Mouse (Mus musculus) urinary bladder, postnatal 14 days (tissue): Measurements from ENCODE around the gene Zfp638.
"Not testable (repeated sequence)": the region's sequence is repeated elsewhere in the genome, so short reads cannot be mapped to it uniquely, and the experiment has no call there.

Experiments
- DNase-seq: peaks from one replicate; pipeline ENCODE4 v3.0.0; 2021; ENCODE audit warnings: low spot score

The Zfp638 gene

GRCm38 (mm10) chr6:83866954-83867597, at the start of gene Zfp638:
Zfp638 (plus strand) TSS chr6:83867109.
- peak; percentile 94 for DNase-seq

GRCm38 (mm10) chr6:83818996-83819395, 47.9 kb upstream of the Zfp638 start:
- DNase-seq: peak; percentile 55

- no peak for DNase-seq
These were observed 46.0 kb upstream of the Zfp638 start for GRCm38 (mm10) chr6:83820727-83821515.

- no peak for DNase-seq
These were observed 45.1 kb upstream of the Zfp638 start for GRCm38 (mm10) chr6:83821856-83822255.

- DNase-seq: no peak
These were observed 35.8 kb upstream of the Zfp638 start for GRCm38 (mm10) chr6:83830941-83831605.

GRCm38 (mm10) chr6:83831606-83832123, 35.2 kb upstream of the Zfp638 start, which contains the start of gene Paip2b:
Paip2b (minus strand) TSS chr6:83831741.
- peak; percentile 99 for DNase-seq

DNA sequence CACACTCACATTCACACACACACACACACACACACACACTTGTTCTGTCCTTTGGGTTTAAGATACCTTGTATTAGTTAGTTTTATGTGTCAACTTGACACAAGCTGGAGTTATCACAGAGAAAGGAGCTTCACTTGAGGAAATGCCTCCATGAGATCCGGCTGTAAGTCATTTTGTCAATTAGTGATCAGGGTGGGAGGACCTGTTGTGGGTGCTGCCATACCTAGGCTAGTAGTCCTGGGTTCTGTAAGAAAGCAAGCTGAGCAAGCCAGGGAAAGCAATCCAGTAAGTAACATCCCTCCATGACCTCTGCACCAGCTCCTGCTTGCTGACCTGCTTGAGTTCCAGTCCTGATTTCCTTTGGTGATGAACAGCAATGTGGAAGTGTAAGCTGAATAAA, 34.5 kb upstream of the Zfp638 start:
- DNase-seq: not testable (repeated sequence)

DNA sequence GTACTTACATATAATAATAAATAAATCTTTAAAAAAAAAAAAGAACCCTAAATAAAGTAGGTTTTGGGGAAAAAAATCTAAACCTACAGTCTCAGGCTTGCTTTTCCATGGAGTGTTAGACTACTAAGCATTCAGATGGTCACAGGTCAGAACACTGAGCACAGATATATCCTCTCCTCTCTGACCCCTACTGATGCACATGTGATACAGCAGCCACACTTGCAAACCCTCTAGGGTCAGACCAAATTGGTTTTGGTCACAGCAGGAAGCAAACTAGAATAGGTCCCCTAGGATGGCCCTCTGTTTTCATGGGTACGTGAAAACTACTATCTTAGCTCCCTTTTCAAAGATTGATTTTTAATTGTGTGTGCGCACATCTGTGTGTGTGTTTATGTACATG, 30.1 kb upstream of the Zfp638 start:
- no peak for DNase-seq

GRCm38 (mm10) chr6:83838046-83838445, 28.9 kb upstream of the Zfp638 start:
- DNase-seq: no peak

DNA sequence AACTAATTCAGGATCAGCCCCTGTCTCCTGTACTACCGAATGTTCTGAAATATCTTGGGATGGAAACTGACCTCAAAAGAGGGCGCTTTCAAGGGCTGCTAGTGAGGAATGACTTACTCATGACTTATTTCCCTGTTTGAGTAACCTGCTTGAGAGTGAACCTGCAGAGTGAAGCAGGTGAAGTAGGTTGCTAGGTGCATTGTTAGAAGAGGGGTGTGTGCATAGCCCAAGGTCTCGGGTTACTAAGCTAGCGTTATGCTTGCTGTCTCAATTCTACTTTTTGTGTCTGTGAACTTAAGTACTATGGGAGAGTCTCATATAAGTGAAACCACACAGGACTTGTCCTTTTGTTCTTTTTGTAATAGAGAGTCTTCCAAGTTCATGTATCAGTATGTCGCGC, 26.8 kb upstream of the Zfp638 start:
- no peak for DNase-seq

- DNase-seq: no peak
These were observed 22.0 kb upstream of the Zfp638 start for GRCm38 (mm10) chr6:83844913-83845312.

GRCm38 (mm10) chr6:83846141-83846540, 20.8 kb upstream of the Zfp638 start:
- DNase-seq: no peak

DNA sequence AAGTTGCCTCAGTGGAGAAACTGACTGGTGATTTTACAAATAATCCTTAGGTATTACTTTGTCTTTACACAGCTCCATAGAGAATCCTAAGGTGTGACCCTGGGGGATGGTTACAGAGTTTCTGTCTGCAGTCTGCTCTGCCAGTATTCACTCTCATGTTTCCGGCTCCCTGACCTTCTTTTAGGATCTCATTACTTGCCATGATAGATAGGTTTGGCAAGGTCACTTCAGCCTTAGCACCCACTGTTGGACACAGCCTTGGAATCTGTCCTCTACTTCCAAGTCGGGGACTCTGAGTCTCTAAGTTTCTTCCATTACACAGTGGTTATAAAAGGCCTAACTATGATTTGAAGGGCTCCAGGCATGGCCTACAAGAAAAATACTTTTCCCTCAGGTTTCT, 17.5 kb upstream of the Zfp638 start:
- no peak for DNase-seq

DNA sequence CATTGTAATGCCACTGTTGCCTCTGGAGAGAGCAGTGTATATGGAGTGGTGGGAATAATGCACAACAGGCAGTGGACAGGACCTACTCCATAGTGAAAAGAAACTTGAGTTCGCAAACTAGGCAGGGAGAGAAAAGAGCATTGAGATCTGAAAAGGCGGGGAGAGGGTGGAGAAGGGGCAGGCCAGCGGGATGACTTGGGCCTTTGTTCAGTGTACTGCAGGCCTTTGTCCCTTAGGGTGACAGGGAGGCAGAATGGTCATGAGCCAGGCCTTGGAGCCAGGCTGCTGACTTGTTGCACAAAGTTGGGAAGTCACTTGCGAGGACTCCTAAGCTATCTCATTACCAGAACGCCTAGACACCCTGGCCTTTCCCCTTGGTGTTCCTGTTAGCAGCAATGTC, 9.4 kb upstream of the Zfp638 start:
- DNase-seq: no peak

DNA sequence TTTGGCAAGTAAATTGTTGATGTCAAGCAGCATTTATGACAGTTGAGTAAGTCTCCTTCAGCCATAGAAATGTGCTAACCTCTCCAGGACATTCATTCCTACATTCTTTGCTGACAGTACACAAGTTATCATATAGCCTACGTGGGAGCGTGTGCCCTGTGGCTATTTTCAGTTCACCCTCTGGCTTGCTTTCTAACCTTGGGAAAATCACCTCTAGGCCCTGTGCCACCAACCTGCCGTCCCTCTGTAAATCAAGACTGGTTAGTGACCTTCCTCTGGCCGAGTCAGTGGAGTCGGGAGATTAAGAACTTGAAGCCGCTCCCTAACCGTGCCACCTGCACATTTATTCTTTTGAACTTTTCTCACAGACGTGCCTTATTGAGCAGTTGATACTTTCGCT, 6.9 kb upstream of the Zfp638 start:
- DNase-seq: no peak

DNA sequence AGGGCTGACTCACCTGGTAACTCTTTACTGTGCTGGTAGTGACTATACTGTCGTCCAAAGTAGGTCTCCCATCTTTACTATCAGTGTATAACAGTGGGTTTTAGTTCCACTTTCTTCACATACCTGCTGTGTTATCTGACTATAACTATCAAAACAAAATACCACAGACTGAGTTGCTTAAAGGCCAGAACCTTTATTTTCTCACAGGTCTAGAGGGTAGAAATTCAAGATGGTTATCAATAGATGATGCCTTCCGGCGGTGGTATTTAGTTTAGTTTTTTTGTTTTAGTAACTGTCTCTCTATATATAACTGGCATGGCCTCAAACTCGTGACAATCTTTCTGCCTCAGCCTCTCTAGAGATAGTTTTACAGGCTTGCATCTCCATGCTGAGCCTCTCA, 3.4 kb upstream of the Zfp638 start:
- DNase-seq: no peak

DNA sequence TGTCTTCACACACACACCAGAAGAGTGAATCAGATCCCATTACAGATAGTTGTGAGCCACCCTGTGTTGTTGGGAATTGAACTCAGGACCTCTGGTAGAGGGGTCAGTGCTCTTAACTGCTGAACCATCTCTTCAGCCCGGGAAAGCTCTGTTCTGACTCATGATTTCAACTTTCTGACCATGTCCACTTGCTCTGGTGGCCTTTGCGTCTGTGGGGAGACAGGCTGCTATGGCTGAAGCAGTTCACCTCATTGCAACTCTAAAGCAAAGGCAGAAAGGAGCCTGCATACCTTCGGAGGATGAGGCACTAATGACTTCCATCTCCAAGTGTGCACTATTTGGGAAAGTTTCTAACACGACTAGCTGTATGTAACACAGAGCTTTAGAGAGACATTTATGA, 486 bp upstream of the Zfp638 start:
- DNase-seq: no peak

DNA sequence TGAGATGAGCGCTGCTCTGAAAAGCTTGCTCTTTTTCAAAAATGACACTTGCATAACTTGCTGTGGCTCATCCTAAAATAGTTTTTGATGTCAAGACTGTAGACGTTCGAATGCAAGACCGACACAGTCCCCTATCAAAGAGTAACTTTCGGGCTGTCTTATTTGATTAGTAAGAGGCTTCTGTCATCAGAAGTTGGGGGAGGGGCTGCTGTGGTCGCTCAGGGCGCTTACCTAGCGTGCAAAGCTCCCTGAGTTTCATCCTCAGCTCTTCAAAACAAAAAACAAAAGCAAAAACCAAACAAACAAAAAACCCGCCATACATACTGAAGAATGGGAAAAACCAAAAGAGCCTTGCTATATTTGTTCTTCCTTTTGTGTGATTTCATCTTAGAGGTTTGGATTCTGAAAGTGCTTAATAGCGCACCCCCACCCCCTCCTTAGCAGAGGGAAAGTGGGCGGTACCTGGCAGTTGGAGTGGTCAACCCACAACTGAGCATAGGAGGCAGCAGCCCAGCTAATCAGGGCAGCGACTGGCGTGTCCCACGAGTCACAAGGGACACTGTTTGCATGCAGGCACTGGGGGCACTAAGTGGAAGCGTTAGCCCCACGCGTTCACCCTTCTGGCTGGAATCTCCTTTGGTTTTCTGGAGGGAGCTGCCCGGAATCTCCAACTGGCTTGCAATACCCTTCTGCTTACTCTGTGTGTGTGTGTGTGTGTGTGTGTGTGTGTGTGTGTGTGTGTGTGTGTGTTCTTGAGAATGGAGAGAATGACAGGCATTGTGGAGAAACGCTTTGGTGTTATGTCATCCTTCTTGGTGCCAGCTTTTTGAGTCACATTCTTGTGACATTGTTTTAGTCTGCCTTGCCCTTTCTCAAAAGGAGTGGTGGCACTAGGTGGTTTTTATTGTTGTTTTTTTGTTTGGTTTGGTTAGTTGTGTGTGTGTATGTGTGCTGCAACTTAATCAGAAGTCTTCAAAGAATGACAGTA, 983 bp downstream of the Zfp638 start:
- DNase-seq: peak; percentile 38

GRCm38 (mm10) chr6:83879815-83880214, 12.9 kb downstream of the Zfp638 start:
- peak; percentile 67 for DNase-seq

GRCm38 (mm10) chr6:83886789-83887188, 19.9 kb downstream of the Zfp638 start:
- DNase-seq: no peak

DNA sequence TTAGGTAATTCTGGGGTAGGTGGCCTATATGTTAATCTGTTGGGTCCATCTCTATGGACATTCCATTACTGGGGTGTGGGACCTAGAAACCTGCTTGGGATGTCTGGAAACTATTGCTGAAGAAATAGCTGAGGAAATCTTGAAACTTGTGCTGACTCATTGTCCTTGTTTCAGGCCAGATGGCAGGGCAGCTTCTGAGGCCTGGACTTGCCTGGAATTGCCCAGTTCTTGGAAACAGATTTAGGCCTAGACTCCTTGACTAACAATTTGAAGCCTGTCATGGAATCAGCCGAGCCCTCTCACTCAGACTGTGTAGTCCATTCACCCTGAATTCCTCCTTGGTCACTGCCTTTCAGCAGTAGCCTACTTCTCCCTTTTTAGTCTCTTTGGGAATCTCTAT, 21.9 kb downstream of the Zfp638 start:
- no peak for DNase-seq
